Mouse (Mus musculus) C2C12 (cell line): ENCODE results near the gene Capn11.

Source experiments
- CTCF ChIP-seq: IDR thresholded peaks from one replicate; pipeline ENCODE4 v1.5.1; 2011; ENCODE audit not compliant: control insufficient read depth, insufficient read depth, insufficient read length
- FOSL1 ChIP-seq: IDR thresholded peaks from one replicate; pipeline ENCODE4 v1.8.0; 2011; ENCODE audit warnings: mild to moderate bottlenecking, low read length; ENCODE audit not compliant: poor library complexity, insufficient read depth, severe bottlenecking
- MYOD1 ChIP-seq: IDR thresholded peaks from one replicate; pipeline ENCODE4 v1.6.1; 2011; ENCODE audit warnings: low read depth; ENCODE audit not compliant: control insufficient read depth, insufficient read length
- MYOG ChIP-seq: IDR thresholded peaks from one replicate; pipeline ENCODE4 v1.6.1; 2011; ENCODE audit not compliant: control insufficient read depth, insufficient read length; ENCODE audit errors: extremely low read depth
- USF1 ChIP-seq: IDR thresholded peaks from one replicate; pipeline ENCODE4 v1.6.1; 2011; ENCODE audit warnings: low read depth, mild to moderate bottlenecking, control low read depth, moderate library complexity

DNA sequence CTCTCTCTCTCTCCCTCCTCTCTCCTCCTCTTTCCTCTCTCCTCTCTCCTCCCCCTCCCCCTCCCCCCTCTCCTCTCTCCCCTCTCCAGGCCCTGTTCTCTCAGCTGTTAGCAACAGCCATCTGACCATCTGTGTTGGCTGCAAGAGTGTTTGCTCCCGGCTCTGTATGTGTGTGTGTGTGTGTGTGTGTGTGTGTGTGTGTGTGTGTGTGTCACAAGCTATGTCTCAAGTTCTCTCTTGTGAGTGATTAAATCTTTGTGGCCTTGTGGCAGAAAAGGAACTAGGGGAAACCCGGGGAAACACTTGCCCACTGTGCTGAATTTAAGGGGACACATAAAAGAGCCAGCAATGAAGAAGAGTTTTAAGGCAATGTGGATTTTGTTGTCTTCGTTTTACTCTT, 61.3 kb downstream of the Capn11 start:
- no peak for TF ChIP-seq CTCF
- no peak for TF ChIP-seq USF1
- no peak for TF ChIP-seq FOSL1
- TF ChIP-seq MYOD1 = peak; percentile 47
- no peak for TF ChIP-seq MYOG
